Mouse (Mus musculus) embryonic facial prominence, embryonic 11.5 days (tissue): ENCODE results near the gene Ero1l. TPM values are rescaled to one million over a fixed set of nuclear protein-coding genes. Genes with fewer than 3 reads are reported as not detected.

Source experiments
- ATAC-seq: fragments of 200-750 bp; cut with Nextera tagmentation; replicated peaks from 2 replicates; pipeline ENCODE4 v1.8.0; 2017; ENCODE audit warnings: low read depth; ENCODE audit not compliant: insufficient number of reproducible peaks, low FRiP score, low TSS enrichment
- DNase-seq: peaks from one replicate; pipeline ENCODE4 v3.0.0-alpha.2; 2015; ENCODE audit warnings: low spot score
- H3K27ac ChIP-seq: fragments of 300-500 bp; sonication (generic); replicated peaks from 2 replicates; pipeline ENCODE4 v1.5.1; 2014; ENCODE audit warnings: mild to moderate bottlenecking, low read depth, low read length, control low read depth
- H3K27me3 ChIP-seq: fragments of 300-500 bp; sonication (generic); 2 replicates; pipeline ENCODE4 v1.6.1; 2014; ENCODE audit warnings: mild to moderate bottlenecking, low read length, moderate library complexity, mixed read lengths; ENCODE audit not compliant: control insufficient read depth, insufficient read depth
- H3K36me3 ChIP-seq: fragments of 300-500 bp; sonication (generic); replicated peaks from 2 replicates; pipeline ENCODE4 v1.6.1; 2014; ENCODE audit warnings: low read depth, mild to moderate bottlenecking, low read length, moderate library complexity, mixed read lengths; ENCODE audit not compliant: control insufficient read depth, insufficient read depth
- H3K4me1 ChIP-seq: fragments of 300-500 bp; sonication (generic); 2 replicates; pipeline ENCODE4 v1.6.1; 2014; ENCODE audit warnings: low read length, mixed read lengths; ENCODE audit not compliant: control insufficient read depth, insufficient read depth
- H3K4me2 ChIP-seq: fragments of 300-500 bp; sonication (generic); 2 replicates; pipeline ENCODE4 v1.6.1; 2014; ENCODE audit warnings: low read depth, mild to moderate bottlenecking, control low read depth, low read length, moderate library complexity
- H3K4me3 ChIP-seq: fragments of 300-500 bp; sonication (generic); 2 replicates; pipeline ENCODE4 v1.5.1; 2014; ENCODE audit warnings: low read depth, low read length, control low read depth
- H3K9ac ChIP-seq: fragments of 300-500 bp; sonication (generic); replicated peaks from 2 replicates; pipeline ENCODE4 v1.6.1; 2014; ENCODE audit warnings: mild to moderate bottlenecking, control low read depth, low read length
- H3K9me3 ChIP-seq: fragments of 300-500 bp; sonication (generic); replicated peaks from 2 replicates; pipeline ENCODE4 v1.6.1; 2016; ENCODE audit warnings: mild to moderate bottlenecking, low read length, inconsistent platforms, mixed read lengths; ENCODE audit not compliant: control insufficient read depth
- WGBS: fragments of 180-500 bp; shearing (Covaris S2); extraction: QIAGEN DNeasy Blood & Tissue Kit; methylation state at CpG from one replicate; pipeline ENCODE4 v1.1.7; 2014; 5-methylcytosine and 5-hydroxymethylcytosine counted together
- polyA plus RNA-seq: library from polyadenylated mRNA; unstranded; fragments of >200 nt; fragmentation: Nextera tagmentation; extraction: Ambion mirVana; gene quantifications from 2 replicates; pipeline ENCODE4 v1.2.1, GENCODE M21; 2014

The Ero1l gene
- polyA plus RNA-seq, 1 experiment from 2014 or later = 41.7 TPM

DNA sequence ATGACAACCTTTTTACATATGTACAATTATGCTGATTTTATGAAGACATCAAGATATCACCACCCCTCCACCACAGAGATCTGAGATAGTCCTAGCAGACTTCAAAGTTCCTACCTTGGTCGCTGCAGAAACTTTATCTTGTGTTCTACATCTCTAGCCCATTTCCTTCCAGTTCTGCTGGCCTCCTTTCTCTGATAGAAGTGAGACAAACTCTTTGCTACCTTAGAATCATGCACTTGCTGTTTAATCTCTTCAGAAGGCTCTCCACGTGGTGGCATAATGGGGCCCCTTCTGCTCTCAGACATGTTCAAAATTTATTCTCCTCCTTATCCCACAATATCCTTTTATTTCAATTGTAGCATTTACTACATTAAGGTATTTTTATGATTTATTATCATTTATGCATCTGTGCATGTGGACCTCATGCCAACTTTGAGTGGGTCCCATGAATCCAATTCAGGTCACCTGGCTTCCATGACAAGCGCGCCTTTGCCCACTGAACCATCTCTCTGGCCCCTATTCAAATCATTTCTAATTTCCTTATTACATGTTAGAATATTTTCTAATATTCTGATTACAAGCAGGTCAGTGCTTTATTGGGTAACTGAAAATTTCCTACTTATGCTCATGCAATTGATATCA lies 9.6 kb upstream of the Ero1l start:
- no peaks in the 10 kb centered on the region for H3K27me3 ChIP-seq
- H3K36me3 ChIP-seq = no peaks in the 10 kb centered on the region
- no peaks in the 10 kb centered on the region for H3K9me3 ChIP-seq
- no peak overlapping the region for H3K27ac ChIP-seq
- H3K4me3 ChIP-seq = no peak overlapping the region
- H3K4me2 ChIP-seq = no peak overlapping the region
- ATAC-seq = no peak
- 91% methylated on average over 4 of the region's 4 CpGs for WGBS
- DNase-seq = no peak
- H3K4me1 ChIP-seq = no peaks in the 10 kb centered on the region
- H3K9ac ChIP-seq = no peak overlapping the region

DNA sequence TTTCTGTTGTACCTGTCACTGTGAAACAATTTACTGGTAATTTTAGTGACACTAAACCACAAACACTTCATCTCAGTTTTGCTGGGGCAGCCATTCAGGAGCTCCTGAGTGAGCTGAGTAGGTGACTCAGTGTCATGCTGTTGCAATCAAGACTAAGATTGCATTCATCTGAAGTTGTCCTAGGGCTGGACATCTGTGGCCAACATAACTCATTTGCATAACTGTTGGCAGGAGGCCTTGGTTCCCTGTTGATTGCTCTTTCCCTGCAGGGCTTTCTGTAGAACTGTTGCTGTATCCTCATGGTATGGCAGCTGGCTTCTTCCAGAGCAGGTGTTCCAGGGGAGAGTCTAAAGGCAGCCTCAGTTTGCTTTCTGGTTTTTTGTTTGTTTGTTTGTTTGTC lies 6.9 kb upstream of the Ero1l start:
- no peak overlapping the region for H3K9ac ChIP-seq
- H3K9me3 ChIP-seq = no peaks in the 10 kb centered on the region
- H3K27ac ChIP-seq = no peak overlapping the region
- H3K27me3 ChIP-seq = no peaks in the 10 kb centered on the region
- H3K36me3 ChIP-seq = no peaks in the 10 kb centered on the region
- H3K4me3 ChIP-seq = no peak overlapping the region
- H3K4me2 ChIP-seq = no peak overlapping the region
- DNase-seq = peak; percentile 9
- H3K4me1 ChIP-seq = no peaks in the 10 kb centered on the region
- ATAC-seq = no peak

DNA sequence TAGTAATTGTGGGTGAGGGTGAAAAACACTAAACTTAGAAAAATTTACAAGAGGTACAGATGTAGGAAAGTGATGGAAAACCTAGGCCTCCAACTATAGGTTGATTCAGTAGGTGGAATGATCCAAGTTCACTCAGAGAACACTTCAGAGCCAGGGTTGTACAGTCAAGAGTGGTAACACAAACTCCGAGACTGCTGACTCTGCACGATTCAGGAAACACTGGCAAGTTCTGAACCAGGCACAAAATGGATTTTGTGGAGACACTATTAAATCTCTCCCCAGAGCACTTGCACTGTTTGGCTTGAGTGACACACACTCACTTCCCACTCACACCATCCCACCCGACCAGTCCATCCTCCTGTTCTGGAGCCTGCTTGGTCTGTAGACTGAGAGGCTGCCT lies 4.7 kb upstream of the Ero1l start:
- Histone ChIP-seq H3K27ac (no peak overlapping the region), H3K36me3 (no peaks in the 10 kb centered on the region), H3K4me2 (no peak overlapping the region), H3K27me3 (no peaks in the 10 kb centered on the region), H3K9ac (no peak overlapping the region), H3K9me3 (no peaks in the 10 kb centered on the region), H3K4me3 (no peak overlapping the region), H3K4me1 (no peaks in the 10 kb centered on the region)
- ATAC-seq (no peak), DNase-seq (no peak)
- WGBS = 86% methylated on average over 3 of the region's 3 CpGs

DNA sequence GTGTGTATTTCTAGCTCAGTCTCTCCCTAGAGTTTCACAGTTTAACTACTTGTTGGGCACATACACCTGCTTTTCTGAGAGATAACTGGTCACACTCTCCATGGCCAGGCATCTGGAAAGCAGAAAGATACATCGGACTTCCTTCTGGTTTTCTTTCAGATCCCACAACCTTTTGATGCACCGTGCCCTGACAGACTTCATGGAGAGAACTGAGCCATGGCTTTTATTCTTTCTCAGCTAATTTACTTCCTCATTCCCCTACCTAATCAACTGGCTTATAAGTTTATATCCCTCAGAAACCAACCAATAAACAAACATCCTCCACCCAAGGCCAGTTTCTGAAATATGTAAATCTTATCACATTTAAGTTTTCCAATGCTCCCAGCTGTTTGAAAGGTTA lies 3.9 kb upstream of the Ero1l start:
- H3K27me3 ChIP-seq = no peaks in the 10 kb centered on the region
- H3K36me3 ChIP-seq = no peaks in the 10 kb centered on the region
- H3K4me3 ChIP-seq = no peak overlapping the region
- ATAC-seq (no peak), DNase-seq (no peak)
- H3K4me1 ChIP-seq = no peaks in the 10 kb centered on the region
- no peak overlapping the region for H3K27ac ChIP-seq
- 92% methylated on average over 2 of the region's 2 CpGs for WGBS
- no peak overlapping the region for H3K9ac ChIP-seq
- H3K4me2 ChIP-seq = no peak overlapping the region
- H3K9me3 ChIP-seq = no peaks in the 10 kb centered on the region

DNA sequence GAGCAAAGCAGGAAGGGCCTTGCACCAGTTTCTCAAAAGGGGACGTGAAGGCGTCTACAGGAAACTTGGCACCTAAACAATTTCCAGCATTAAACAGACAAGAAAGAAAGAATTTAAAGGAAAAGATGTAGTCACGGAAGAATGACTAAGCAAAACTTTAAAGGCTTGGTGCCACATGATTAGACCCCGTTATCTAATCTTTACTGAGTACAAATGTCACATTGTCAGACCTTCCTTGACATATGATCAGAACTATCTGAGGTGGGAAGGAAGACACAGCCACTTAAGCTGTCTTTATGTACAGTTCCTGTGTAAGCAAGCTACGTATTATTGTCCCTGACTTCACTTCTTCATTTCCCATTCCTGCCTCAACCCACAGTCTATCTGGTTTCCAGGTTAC lies 3.1 kb upstream of the Ero1l start:
- DNase-seq (no peak), ATAC-seq (no peak)
- no peak overlapping the region for H3K9ac ChIP-seq
- H3K27me3 ChIP-seq = no peaks in the 10 kb centered on the region
- WGBS = 81% methylated on average over 5 of the region's 5 CpGs
- H3K9me3 ChIP-seq = no peaks in the 10 kb centered on the region
- H3K36me3 ChIP-seq = no peaks in the 10 kb centered on the region
- H3K4me2 ChIP-seq = no peak overlapping the region
- no peaks in the 10 kb centered on the region for H3K4me1 ChIP-seq
- H3K27ac ChIP-seq = no peak overlapping the region
- H3K4me3 ChIP-seq = no peak overlapping the region

DNA sequence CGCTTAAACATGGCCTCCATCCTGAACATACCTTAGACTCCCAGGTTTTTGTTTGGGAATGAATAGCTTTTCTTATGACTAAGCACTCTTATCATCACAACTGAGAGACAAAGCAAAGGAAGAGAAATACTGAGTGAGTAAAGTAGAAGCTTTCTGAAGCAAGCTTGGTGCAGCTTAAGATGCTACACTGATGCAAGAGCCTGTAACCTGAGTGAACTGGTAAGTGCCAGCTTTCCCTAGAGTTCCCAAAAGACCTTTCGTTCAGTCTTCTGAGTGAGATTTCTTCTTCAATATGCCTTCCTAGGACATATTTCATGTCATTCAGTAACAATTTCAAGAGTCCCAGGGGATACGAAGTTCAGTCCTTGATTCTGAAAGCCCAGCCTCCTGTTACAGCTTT lies 2.5 kb upstream of the Ero1l start:
- Histone ChIP-seq H3K4me1 (no peaks in the 10 kb centered on the region), H3K9ac (no peak overlapping the region), H3K36me3 (no peaks in the 10 kb centered on the region), H3K4me2 (no peak overlapping the region), H3K4me3 (no peak overlapping the region), H3K27me3 (no peaks in the 10 kb centered on the region), H3K27ac (no peak overlapping the region), H3K9me3 (no peaks in the 10 kb centered on the region)
- ATAC-seq = no peak
- WGBS = 80% methylated on average over 3 of the region's 3 CpGs
- no peak for DNase-seq

DNA sequence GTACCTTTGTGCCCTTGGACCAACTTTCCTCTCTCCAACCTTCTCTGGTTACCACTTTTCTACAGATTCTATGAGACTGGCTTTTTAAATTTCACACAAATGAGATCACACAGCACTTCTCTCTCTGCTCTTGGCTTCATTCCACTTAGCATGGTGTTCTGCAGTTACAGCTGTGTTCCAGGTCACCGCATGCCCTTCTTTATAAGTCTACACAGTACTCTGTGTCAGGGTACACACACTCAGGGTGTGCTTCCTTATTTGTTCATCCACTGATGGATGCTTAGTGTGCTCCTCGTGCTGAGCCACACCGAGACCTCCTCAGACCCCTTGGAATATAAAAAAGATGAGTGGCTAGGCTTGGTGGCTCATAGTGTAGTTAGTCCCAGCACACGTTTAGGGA lies 1.5 kb upstream of the Ero1l start:
- H3K4me2 ChIP-seq = no peak overlapping the region
- no peak overlapping the region for H3K27ac ChIP-seq
- 80% methylated on average over 4 of the region's 4 CpGs for WGBS
- no peaks in the 10 kb centered on the region for H3K27me3 ChIP-seq
- no peak overlapping the region for H3K9ac ChIP-seq
- no peak for DNase-seq
- H3K9me3 ChIP-seq = no peaks in the 10 kb centered on the region
- no peak overlapping the region for H3K4me3 ChIP-seq
- H3K36me3 ChIP-seq = no peaks in the 10 kb centered on the region
- no peak for ATAC-seq
- no peaks in the 10 kb centered on the region for H3K4me1 ChIP-seq

DNA sequence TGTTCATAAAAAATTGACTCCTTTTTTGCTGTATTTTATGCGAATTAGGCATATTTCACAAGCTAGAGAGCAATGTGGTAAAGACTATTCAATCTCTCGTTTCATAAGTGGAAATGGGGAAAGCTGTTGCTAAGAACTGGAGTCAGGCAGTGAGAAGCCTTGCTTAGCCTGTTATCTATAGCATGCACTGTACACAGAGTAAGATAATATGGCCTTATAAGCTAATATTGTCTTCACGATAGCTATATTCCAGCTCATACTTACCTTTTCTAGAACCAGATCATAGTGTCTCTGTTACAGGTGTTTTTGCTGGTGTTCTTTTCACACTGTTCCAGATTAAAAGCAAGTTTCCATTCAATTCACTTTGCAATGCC lies 653 bp upstream of the Ero1l start:
- ATAC-seq = no peak
- no peak overlapping the region for H3K9ac ChIP-seq
- 79% methylated on average over 3 of the region's 3 CpGs for WGBS
- H3K4me1 ChIP-seq = no peaks in the 10 kb centered on the region
- H3K36me3 ChIP-seq = no peaks in the 10 kb centered on the region
- H3K9me3 ChIP-seq = no peaks in the 10 kb centered on the region
- no peak overlapping the region for H3K4me3 ChIP-seq
- no peak overlapping the region for H3K4me2 ChIP-seq
- DNase-seq = no peak
- no peak overlapping the region for H3K27ac ChIP-seq
- no peaks in the 10 kb centered on the region for H3K27me3 ChIP-seq
